Mouse (Mus musculus): Measurements from ENCODE around the gene Ube2m. TPM values are rescaled to one million over a fixed set of nuclear protein-coding genes. Genes with fewer than 3 reads are reported as not detected.
A peak's percentile ranks its signal among the peaks of the same experiment; 100 is the strongest.
"Not testable (repeated sequence)": the region's sequence is repeated elsewhere in the genome, so short reads cannot be mapped to it uniquely, and the experiment has no call there.

The Ube2m gene
- 82.5 and 143 TPM in 2 replicates for polyA plus RNA-seq (2012; rRNA removed)

- peak; percentile 99 for DNase-seq
- Histone ChIP-seq H3K4me3 (replicated peaks; ENCODE audit: extremely low read depth, low read depth, low read length) (peak within 1 kb of the TSS; percentile 88), H3K4me1 (ENCODE audit: control insufficient read depth, insufficient read depth, low read length) (peaks cover 10% of the 10 kb centered on the region)
- TF ChIP-seq POLR2A (IDR thresholded peaks at IDR 0.05; ENCODE audit: borderline replicate concordance, extremely low read depth, low read depth, low read length) (peak; percentile 90), CTCF (IDR thresholded peaks at IDR 0.05; ENCODE audit: insufficient read depth, low read length) (no peak)
- 1% methylated on average over 63 of the region's 65 CpGs for WGBS
Measured at GRCm38 (mm10) chr7:13037901-13038555, at the start of gene Ube2m. Gene Ube2m, minus strand, starts transcription at chr7:13038275.

GRCm38 (mm10) chr7:13072293-13072692 is 34.2 kb upstream of the Ube2m start:
- TF ChIP-seq CTCF (IDR thresholded peaks at IDR 0.05; ENCODE audit: insufficient read depth, low read length) (no peak), POLR2A (IDR thresholded peaks at IDR 0.05; ENCODE audit: borderline replicate concordance, extremely low read depth, low read depth, low read length) (no peak)
- no peak for DNase-seq
- Histone ChIP-seq H3K4me1 (ENCODE audit: control insufficient read depth, insufficient read depth, low read length) (no peaks in the 10 kb centered on the region), H3K4me3 (replicated peaks; ENCODE audit: extremely low read depth, low read depth, low read length) (no peak overlapping the region)
- WGBS: 55% methylated on average over 5 of the region's 5 CpGs

- H3K4me3 ChIP-seq (replicated peaks; ENCODE audit: extremely low read depth, low read depth, low read length); DNase-seq; H3K4me1 ChIP-seq (ENCODE audit: control insufficient read depth, insufficient read depth, low read length): not testable (repeated sequence)
- 46% methylated on average over 2 of the region's 2 CpGs for WGBS
Measured at GRCm38 (mm10) chr7:13063399-13063798, 25.3 kb upstream of the Ube2m start.

GRCm38 (mm10) chr7:13059536-13059935 is 21.5 kb upstream of the Ube2m start:
- H3K4me1 ChIP-seq (ENCODE audit: control insufficient read depth, insufficient read depth, low read length): no peaks in the 10 kb centered on the region
- 89% methylated on average over 9 of the region's 9 CpGs for WGBS
- no peak overlapping the region for H3K4me3 ChIP-seq (replicated peaks; ENCODE audit: extremely low read depth, low read depth, low read length)
- DNase-seq: no peak
- TF ChIP-seq POLR2A (IDR thresholded peaks at IDR 0.05; ENCODE audit: borderline replicate concordance, extremely low read depth, low read depth, low read length) (no peak), CTCF (IDR thresholded peaks at IDR 0.05; ENCODE audit: insufficient read depth, low read length) (no peak)

GRCm38 (mm10) chr7:13056913-13057700 is 19.0 kb upstream of the Ube2m start:
- TF ChIP-seq CTCF (IDR thresholded peaks at IDR 0.05; ENCODE audit: insufficient read depth, low read length) (no peak), POLR2A (IDR thresholded peaks at IDR 0.05; ENCODE audit: borderline replicate concordance, extremely low read depth, low read depth, low read length) (no peak)
- DNase-seq: no peak
- H3K4me1 ChIP-seq (ENCODE audit: control insufficient read depth, insufficient read depth, low read length): no peaks in the 10 kb centered on the region
- 62% methylated on average over 8 of the region's 8 CpGs for WGBS
- no peak overlapping the region for H3K4me3 ChIP-seq (replicated peaks; ENCODE audit: extremely low read depth, low read depth, low read length)

GRCm38 (mm10) chr7:13054287-13055010 is 16.4 kb upstream of the Ube2m start, which contains the start of gene Mzf1:
Gene Mzf1, minus strand, starts transcription at chr7:13054764.
- Histone ChIP-seq H3K4me1 (ENCODE audit: control insufficient read depth, insufficient read depth, low read length) (no peaks in the 10 kb centered on the region), H3K4me3 (replicated peaks; ENCODE audit: extremely low read depth, low read depth, low read length) (peak within 1 kb of the TSS; percentile 90)
- under 1% methylated on average over 41 of the region's 41 CpGs for WGBS
- TF ChIP-seq CTCF (IDR thresholded peaks at IDR 0.05; ENCODE audit: insufficient read depth, low read length) (no peak), POLR2A (IDR thresholded peaks at IDR 0.05; ENCODE audit: borderline replicate concordance, extremely low read depth, low read depth, low read length) (peak; percentile 96; the same call in 1 of the 2 replicates)
- peak; percentile 92 for DNase-seq

GRCm38 (mm10) chr7:13053961-13054286 is 15.8 kb upstream of the Ube2m start:
- Histone ChIP-seq H3K4me3 (replicated peaks; ENCODE audit: extremely low read depth, low read depth, low read length) (peak overlapping the region; percentile 90), H3K4me1 (ENCODE audit: control insufficient read depth, insufficient read depth, low read length) (no peaks in the 10 kb centered on the region)
- under 1% methylated on average over 15 of the region's 15 CpGs for WGBS
- no peak for DNase-seq
- TF ChIP-seq CTCF (IDR thresholded peaks at IDR 0.05; ENCODE audit: insufficient read depth, low read length) (no peak), POLR2A (IDR thresholded peaks at IDR 0.05; ENCODE audit: borderline replicate concordance, extremely low read depth, low read depth, low read length) (no peak)

GRCm38 (mm10) chr7:13053501-13053900 is 15.4 kb upstream of the Ube2m start:
- TF ChIP-seq CTCF (IDR thresholded peaks at IDR 0.05; ENCODE audit: insufficient read depth, low read length) (no peak), POLR2A (IDR thresholded peaks at IDR 0.05; ENCODE audit: borderline replicate concordance, extremely low read depth, low read depth, low read length) (no peak)
- H3K4me3 ChIP-seq (replicated peaks; ENCODE audit: extremely low read depth, low read depth, low read length): no peak overlapping the region
- DNase-seq: no peak
- 91% methylated on average over 2 of the region's 2 CpGs for WGBS
- no peaks in the 10 kb centered on the region for H3K4me1 ChIP-seq (ENCODE audit: control insufficient read depth, insufficient read depth, low read length)

GRCm38 (mm10) chr7:13053001-13053400 is 14.9 kb upstream of the Ube2m start:
- Histone ChIP-seq H3K4me3 (replicated peaks; ENCODE audit: extremely low read depth, low read depth, low read length) (no peak overlapping the region), H3K4me1 (ENCODE audit: control insufficient read depth, insufficient read depth, low read length) (no peaks in the 10 kb centered on the region)
- 85% methylated on average over 13 of the region's 13 CpGs for WGBS
- TF ChIP-seq CTCF (IDR thresholded peaks at IDR 0.05; ENCODE audit: insufficient read depth, low read length) (no peak), POLR2A (IDR thresholded peaks at IDR 0.05; ENCODE audit: borderline replicate concordance, extremely low read depth, low read depth, low read length) (no peak)
- DNase-seq: no peak
